Mouse (Mus musculus): ENCODE results near the gene Ren1.

- no peak for TF ChIP-seq CTCF (IDR thresholded peaks at IDR 0.05; ENCODE audit: low read depth)
- TF ChIP-seq EP300 (IDR thresholded peaks at IDR 0.05; ENCODE audit: low read depth) = no peak
Measured at GRCm38 (mm10) chr1:133329638-133329964, 20.7 kb upstream of the Ren1 start.
